Mouse (Mus musculus): ENCODE measurements around the gene Ap2m1. TPM values are rescaled to one million over a fixed set of nuclear protein-coding genes. Genes with fewer than 3 reads are reported as not detected.

The Ap2m1 gene
- total RNA-seq, 2 experiments from 2014 or later = 121 to 146 TPM

DNA sequence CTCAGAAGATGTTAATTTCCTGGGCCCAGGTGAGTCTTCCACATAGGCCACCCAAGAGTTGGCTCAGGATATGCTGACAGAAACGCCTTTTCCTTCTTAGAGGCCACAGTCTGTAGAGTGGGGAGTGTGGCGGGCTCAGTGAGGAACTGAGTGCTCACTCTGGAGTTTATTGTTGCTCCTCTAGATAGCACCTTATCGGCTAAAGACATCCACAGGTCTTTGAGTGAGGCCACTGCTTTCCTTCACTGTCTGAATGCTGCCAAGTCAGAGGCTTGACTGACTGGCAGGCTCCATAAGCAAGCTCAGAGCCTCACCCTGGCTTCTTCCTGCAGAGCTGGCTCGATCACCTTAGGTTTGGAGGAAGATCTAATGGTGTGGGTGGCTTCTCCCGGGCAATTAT, 6.5 kb upstream of the Ap2m1 start:
- no peak for DNase-seq (ENCODE audit: low spot score)

GRCm38 (mm10) chr16:20529375-20529774, 5.9 kb upstream of the Ap2m1 start:
- DNase-seq (ENCODE audit: low spot score) = no peak

DNA sequence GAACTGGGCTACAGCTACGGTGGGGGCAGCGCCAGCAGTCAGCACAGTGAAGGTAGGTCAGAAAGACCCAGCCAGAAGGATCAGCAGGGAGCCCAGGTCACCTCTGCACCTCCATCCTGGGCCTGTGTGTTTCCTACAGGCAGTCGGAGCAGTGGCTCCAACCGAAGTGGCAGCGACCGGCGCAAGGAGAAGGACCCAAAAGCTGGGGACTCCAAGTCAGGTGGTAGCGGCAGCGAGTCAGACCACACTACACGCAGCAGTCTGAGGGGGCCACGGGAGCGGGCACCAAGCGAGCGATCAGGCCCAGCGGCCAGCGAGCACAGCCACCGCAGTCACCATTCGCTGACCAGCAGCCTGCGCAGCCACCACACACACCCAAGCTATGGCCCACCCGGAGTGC, 4.3 kb upstream of the Ap2m1 start:
- DNase-seq (ENCODE audit: low spot score) = no peak

GRCm38 (mm10) chr16:20534617-20535295, 522 bp upstream of the Ap2m1 start:
- DNase-seq (ENCODE audit: low spot score) = no peak

DNA sequence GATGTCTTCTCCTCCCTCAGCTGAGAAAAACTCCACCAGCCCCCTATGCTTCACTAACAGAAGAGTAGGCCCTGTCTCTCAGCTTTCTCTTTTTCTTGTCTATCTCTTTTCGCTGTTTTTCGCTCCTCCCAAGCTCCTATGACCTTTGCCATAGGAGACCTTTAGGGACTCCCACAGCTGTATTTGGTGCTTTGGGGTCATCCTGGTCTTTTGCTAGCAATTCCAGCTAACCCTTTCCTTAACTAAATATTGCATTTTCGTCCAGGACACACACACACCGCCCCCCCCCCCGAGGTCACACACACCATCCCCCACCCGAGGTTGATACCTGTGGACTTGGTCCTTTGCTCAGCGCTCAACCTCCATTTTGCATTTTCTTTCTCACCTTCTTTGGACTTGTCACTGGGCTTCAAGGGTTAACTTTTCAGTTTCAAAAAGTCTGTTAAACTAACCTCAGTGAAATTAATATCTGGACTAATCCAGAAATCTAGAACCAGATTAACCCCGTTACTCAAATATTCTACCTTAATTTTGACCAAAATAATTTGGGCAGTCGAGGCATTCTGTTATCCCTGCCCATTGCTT, 895 bp downstream of the Ap2m1 start:
- DNase-seq (ENCODE audit: low spot score) = no peak

- no peak for DNase-seq (ENCODE audit: low spot score)
Observed at GRCm38 (mm10) chr16:20537071-20537471, 1.8 kb downstream of the Ap2m1 start.

DNA sequence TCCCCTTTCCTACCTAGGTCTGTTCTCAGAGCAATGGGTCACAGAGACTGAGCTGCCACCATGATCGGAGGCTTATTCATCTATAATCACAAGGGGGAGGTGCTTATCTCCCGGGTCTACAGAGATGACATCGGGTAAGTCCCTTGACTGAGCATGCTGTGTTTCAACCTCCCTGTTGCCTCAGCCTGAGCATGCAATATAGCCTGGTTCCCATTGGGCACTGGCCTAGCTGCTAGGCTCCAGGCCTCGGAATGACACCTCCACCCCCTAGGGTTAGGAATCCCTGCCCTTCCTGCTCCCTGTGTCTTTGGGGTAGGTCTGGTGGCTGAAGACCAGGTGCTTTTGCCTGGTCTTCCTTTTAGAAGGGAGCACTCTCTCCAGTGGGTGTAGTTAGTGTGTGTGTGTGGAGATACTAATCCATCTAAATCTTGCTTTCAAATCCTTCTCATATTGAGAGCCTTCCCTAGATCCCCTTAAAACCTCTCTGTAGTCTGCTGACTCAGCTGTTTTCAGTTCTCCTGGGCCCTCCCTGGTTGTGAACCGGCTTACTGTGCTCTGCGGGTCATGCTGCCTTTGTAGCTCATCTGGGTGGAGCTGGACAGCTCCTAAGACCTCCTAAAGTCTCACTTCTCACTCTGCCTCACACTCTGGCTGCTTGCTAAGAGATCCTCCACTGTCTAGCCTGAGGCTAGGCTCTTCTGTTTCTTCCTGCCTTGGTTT, 2.5 kb downstream of the Ap2m1 start:
- no peak for DNase-seq (ENCODE audit: low spot score)

DNA sequence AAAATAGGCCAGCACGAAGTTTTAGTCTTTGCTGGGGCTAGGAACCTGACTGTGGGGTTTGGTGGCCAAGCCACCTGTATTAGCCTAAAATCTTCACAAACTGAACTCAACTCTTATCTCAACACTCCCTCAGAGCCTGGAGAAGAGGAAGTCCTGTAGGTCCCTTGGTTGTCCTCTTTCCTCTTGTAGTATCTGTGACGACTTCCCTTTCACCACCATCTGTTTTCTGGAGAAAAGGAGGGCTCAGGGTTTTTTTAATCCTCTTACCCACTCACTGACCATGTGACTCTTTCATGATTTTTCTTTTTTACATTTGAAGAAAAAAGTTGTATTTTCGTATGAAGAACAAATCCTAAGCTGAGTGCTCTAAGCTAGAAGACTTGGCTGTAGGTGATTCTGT, 4.4 kb downstream of the Ap2m1 start:
- DNase-seq (ENCODE audit: low spot score) = no peak

DNA sequence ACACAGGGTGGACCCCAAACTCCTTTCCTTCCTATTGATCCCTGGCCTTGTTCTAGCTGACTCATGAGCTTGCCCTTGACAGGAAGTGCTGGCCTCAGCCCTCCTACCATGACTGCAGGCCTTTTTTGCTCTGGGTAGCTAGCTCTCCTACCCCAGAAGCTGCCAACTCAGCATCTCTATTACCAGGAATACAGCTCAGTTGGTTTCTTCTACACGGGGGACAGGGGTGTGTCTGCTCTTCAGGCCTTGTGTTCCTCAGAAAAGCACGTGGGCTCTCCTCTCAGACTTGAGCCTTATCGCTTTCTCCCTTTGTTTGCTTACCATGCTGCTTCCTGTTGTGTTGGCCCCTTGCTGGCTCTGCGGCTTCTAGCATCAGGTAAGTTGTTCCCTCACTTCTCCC, 5.2 kb downstream of the Ap2m1 start:
- no peak for DNase-seq (ENCODE audit: low spot score)

DNA sequence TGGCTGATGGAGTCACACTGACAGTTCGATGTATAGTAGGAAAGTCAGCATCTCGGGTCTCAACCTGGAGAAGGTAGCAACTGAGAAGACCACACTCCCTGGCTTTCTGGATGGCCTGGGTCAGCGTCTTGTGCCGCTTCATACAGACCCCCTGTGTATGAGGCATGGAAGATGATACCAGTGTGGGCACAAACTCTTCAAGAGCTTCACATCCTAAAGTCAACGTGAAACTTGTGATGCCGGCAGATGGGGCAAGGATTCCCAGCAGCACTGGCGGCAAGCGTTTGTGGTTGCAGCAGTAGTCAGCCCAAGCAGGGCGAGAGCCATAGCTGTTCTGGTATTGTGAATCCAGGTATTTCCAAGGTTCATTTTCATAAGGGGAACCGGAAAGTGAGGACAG, 10.4 kb downstream of the Ap2m1 start:
- no peak for DNase-seq (ENCODE audit: low spot score)

- no peak for DNase-seq (ENCODE audit: low spot score)
Observed at GRCm38 (mm10) chr16:20547423-20547822, 12.1 kb downstream of the Ap2m1 start.

DNA sequence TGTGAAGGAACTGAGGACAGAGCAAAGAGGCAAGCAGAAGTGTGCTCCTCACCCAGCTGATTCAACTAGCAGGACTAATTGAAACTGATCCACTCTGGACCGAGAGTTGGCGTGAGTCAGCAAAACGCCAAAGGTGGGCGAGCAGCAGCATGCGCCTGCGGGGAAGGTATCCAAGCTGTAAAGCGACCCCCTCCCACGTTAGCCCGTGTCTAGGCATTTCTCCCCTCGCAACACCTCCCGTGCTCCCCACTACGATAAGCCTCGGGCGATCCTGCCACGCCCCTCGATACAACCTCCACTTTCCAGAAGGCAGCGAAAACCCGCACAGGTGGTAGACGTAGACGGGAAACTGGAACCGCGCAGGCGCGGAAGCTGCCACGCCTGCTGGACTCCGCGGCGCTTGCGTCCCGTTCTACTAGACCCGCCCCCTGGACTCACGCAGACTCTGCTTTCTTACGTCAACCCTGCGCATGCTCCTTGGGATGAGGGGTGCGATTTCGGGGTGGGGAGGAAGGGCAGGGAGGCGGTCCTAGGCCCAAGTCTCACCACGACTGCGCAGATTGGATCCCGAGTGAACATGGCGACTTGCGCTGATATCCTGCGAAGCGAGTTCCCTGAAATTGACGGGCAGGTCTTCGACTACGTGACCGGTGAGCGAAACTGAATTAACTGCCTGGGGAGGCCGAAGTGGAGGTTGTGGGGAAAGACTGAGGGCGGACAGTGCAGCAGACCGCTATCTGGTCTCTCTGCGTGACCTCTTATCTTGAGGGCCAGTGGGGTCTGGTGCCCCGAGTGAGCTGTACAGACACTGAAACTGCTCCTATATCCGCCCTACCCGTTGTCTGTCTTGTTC, 13.0 kb downstream of the Ap2m1 start, which contains the start of gene Abcf3:
Abcf3 (plus strand) TSS at position 482 of the 853 bp plus-strand sequence.
- peak; percentile 98 for DNase-seq (ENCODE audit: low spot score)

DNA sequence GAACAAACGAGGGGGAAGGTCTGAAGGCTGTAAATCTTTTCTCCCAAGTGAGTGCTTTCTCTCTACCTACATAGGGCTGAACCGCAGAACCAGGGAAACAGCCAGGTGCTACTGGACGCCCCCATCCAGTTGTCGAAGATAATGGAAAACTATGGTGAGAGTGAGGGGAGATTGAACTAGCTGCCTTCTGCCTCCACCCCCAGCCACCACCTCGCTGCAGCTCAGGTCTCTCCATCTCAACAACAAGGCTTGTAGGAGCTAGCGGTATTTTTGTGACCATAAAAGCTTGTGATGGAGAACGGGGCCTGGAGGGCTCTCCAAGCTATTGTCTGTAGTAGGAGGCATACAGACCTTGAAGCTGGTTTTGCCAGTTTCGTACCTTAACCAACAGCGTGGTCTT, 13.9 kb downstream of the Ap2m1 start:
- no peak for DNase-seq (ENCODE audit: low spot score)

DNA sequence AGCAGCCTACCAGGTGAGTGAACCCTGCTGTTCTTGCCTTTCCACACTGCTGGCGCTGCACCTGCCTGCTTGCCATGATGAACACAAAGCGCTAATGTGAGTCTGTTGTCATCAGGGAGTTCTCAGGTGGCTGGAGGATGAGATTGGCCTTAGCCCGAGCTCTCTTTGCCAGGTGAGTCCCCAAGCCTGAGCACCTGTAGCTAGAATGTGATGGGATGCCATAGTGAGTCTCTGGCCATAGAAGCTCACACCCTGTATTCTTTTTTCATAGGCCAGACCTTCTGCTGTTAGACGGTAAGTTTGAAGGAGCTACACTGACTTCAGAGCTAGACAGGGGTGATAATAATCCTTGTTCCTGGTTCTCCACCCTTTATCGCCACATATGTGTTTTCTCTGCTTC, 16.4 kb downstream of the Ap2m1 start:
- no peak for DNase-seq (ENCODE audit: low spot score)

DNA sequence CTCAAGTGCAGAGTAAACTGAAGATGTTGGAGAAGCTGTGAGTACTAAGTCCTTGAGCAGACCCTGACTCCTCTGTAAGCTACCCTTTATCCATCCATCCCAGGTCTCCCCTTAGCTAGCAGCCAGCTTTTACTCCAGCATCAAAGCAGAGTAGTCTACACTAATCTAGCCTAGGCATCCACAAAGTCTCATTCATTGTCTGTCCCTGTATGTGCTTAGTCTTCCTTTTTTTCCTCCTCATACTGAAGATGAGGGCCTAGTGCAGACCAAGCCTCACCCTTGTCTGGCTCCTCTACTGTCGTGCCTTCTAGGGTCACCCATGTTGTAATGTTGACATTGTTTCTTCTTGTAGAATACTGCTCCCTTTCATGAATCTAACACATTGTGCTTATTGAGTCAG, 17.3 kb downstream of the Ap2m1 start:
- DNase-seq (ENCODE audit: low spot score) = no peak

DNA sequence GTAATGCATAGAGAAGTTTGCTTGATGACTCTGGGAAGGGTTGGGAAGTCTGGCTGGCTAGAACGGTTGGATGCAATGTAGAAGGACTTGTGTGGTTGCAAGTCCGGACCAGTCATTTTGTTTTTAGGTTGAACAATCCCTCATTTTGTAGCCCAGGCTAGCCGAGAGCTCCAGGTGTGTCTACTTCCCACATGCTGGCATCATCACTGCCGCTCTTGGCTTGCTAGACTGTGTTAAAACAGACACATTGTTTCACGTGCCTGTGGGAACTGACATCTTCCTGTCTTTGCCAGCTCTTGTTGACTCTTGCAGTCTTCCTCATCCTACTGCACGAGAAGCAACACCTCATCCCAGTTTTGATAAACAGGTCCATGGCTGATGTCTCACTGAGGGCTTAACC, 19.7 kb downstream of the Ap2m1 start:
- DNase-seq (ENCODE audit: low spot score) = no peak

GRCm38 (mm10) chr16:20557381-20557780, 22.1 kb downstream of the Ap2m1 start:
- no peak for DNase-seq (ENCODE audit: low spot score)

GRCm38 (mm10) chr16:20565075-20565474, 29.8 kb downstream of the Ap2m1 start:
- DNase-seq (ENCODE audit: low spot score) = no peak

GRCm38 (mm10) chr16:20589366-20589938, 54.2 kb downstream of the Ap2m1 start, which contains the start of gene Vwa5b2:
Gene Vwa5b2 (plus strand): TSS chr16:20589471.
- no peak for DNase-seq (ENCODE audit: low spot score)

GRCm38 (mm10) chr16:20589939-20590679, 54.8 kb downstream of the Ap2m1 start:
- no peak for DNase-seq (ENCODE audit: low spot score)

- no peak for DNase-seq (ENCODE audit: low spot score)
Observed at GRCm38 (mm10) chr16:20590680-20591038, 55.4 kb downstream of the Ap2m1 start.
